Mouse (Mus musculus) ES-Bruce4 (cell line): ENCODE measurements around the gene Adamts14.

Source experiments
- EP300 ChIP-seq: IDR thresholded peaks from 2 replicates; pipeline ENCODE4 v1.6.1; 2011; ENCODE audit warnings: low read depth, low read length; ENCODE audit not compliant: insufficient read depth
- POLR2A ChIP-seq: IDR thresholded peaks from one replicate; pipeline ENCODE4 v1.8.1; 2011; ENCODE audit warnings: low read length; ENCODE audit not compliant: insufficient read depth

- no peak for TF ChIP-seq POLR2A
- no peak for TF ChIP-seq EP300
Observed at GRCm38 (mm10) chr10:61304046-61304445, 30.8 kb upstream of the Adamts14 start.
